Mouse (Mus musculus) cortical plate, adult 2 months (tissue): ENCODE data around the gene Cry1. TPM values are rescaled to one million over a fixed set of nuclear protein-coding genes. Genes with fewer than 3 reads are reported as not detected.
A peak's percentile ranks its signal among the peaks of the same experiment; 100 is the strongest.

Experiments used
- H3K27ac ChIP-seq: fragments of 200-500 bp; 2 replicates; pipeline ENCODE4 v1.5.1; 2012; ENCODE audit warnings: low read length, control low read depth, inconsistent platforms; ENCODE audit not compliant: insufficient read depth
- H3K4me1 ChIP-seq: fragments of 200-500 bp; 2 replicates; pipeline ENCODE4 v1.6.1; 2011; ENCODE audit warnings: low read length; ENCODE audit not compliant: control insufficient read depth, insufficient read depth
- H3K4me3 ChIP-seq: fragments of 200-500 bp; 2 replicates; pipeline ENCODE4 v1.5.1; 2011; ENCODE audit warnings: mild to moderate bottlenecking, low read length, control low read depth; ENCODE audit not compliant: insufficient read depth
- CTCF ChIP-seq: fragments of 200-500 bp; IDR thresholded peaks from 2 replicates; pipeline ENCODE4 v1.5.1; 2011; ENCODE audit warnings: mild to moderate bottlenecking, control low read depth, low read length; ENCODE audit not compliant: insufficient read depth; ENCODE audit errors: extremely low read depth
- POLR2A ChIP-seq: fragments of 200-500 bp; IDR thresholded peaks from 2 replicates; pipeline ENCODE4 v1.6.1; 2011; ENCODE audit warnings: mild to moderate bottlenecking, low read length, control low read depth; ENCODE audit not compliant: insufficient read depth; ENCODE audit errors: extremely low read depth
- polyA plus RNA-seq: library from polyadenylated mRNA; depleted of rRNA; stranded (reverse); fragments of >200 nt; gene quantifications from 2 replicates; pipeline ENCODE4 v1.2.3, GENCODE M21; 2012; rRNA removed

The Cry1 gene
- polyA plus RNA-seq, 1 experiment = 13.6 TPM

DNA sequence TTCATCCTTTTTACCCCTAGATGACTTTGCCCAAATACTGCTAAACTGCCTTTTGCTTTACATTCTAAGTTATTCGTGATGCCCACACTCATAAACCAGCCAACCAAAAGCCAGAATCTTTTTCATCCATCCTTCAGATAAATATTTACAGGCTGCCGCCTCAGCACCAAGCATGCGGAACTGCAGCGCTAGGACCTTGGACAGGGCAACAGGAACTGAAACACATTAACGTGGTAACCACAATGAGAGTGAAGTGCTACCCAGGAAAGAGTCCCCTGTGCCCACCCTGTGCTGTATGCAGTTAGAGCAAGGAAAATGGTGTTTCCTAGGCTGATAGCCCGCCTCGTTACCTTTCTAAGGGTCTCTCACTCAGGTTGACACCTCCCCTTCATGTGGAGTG lies 56.4 kb downstream of the Cry1 start:
- H3K4me1 ChIP-seq = peaks cover 2% of the 10 kb centered on the region; the same call in 1 of the 2 replicates
- H3K27ac ChIP-seq = no peak overlapping the region
- peak overlapping the region; percentile 85; the same call in 1 of the 2 replicates for H3K4me3 ChIP-seq
- TF ChIP-seq CTCF = no peak
- no peak for TF ChIP-seq POLR2A

- H3K4me1 ChIP-seq = peaks cover 2% of the 10 kb centered on the region; the same call in 1 of the 2 replicates
- peak within 1 kb of the TSS; percentile 85 for H3K4me3 ChIP-seq
- H3K27ac ChIP-seq = 0 out of 2 replicates have a peak within 1 kb of the TSS, but pooled peaks have one; percentile 20
- peak; percentile 54; the same call in 1 of the 2 replicates for TF ChIP-seq POLR2A
- no peak for TF ChIP-seq CTCF
Observed at GRCm38 (mm10) chr10:85127395-85128287, 57.2 kb downstream of the Cry1 start, which contains the start of gene Mterf2. Mterf2 (minus strand) TSS chr10:85128027.

- Histone ChIP-seq H3K4me1 (peaks cover 2% of the 10 kb centered on the region; the same call in 1 of the 2 replicates), H3K27ac (no peak overlapping the region), H3K4me3 (no peak overlapping the region)
- TF ChIP-seq CTCF (no peak), POLR2A (no peak)
Observed at GRCm38 (mm10) chr10:85125184-85125583, 59.7 kb downstream of the Cry1 start.

DNA sequence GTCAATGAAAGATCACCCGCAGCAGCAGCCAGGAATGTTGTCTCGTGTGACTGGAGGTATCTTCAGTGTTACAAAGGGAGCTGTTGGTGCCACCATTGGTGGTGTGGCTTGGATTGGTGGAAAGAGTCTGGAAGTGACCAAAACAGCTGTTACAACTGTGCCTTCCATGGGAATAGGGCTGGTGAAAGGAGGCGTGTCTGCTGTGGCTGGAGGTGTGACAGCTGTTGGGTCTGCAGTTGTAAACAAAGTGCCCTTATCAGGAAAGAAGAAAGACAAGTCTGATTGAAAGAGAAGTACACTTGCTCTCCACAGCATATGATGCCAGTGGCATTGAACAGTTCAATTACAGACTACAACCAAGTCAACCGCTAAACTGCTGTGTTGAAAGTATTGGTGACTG lies 70.5 kb downstream of the Cry1 start:
- no peak overlapping the region for H3K4me3 ChIP-seq
- TF ChIP-seq CTCF (no peak), POLR2A (no peak)
- H3K4me1 ChIP-seq = no peaks in the 10 kb centered on the region
- H3K27ac ChIP-seq = no peak overlapping the region

DNA sequence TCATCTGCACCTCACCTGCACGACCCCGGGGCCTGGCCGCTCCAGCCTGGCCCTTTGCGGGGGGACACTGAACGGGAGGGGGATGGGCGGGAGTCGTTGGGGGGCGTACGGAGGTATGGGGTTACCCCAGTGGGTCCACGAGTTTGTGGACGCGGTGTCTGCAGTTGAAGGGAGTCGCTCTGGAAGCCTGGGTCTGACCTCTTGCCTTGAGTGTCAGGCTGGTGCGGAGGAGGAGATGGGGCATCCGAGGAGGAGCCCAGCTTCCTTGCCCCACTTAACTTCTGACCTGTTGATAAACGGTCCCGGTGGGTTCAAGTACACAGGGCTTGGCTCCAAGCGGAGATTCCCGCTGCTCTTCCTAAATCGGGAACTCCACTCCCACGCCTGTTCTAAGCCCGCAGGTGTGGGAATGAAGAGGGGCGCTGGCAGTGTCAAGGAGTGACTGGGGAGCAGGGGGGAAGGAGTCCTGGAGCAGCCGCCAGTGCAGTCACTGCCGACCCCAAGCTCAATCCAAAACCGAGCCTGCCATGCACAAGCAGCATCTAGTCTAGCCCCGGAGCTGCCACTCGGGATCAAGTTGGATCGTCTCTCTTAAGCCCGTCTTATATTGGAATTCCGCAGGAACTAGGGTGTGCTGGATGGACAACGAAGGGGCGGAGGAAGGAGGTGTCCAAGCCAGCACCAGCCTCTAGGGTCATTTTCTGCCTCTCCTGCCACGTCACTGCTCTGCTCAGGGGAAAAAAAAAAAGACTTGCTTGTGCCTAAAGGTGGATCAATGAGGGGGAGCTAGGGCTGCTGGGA lies 81.6 kb downstream of the Cry1 start:
- H3K27ac ChIP-seq = peak overlapping the region; percentile 97
- no peaks in the 10 kb centered on the region; the same call in 1 of the 2 replicates for H3K4me1 ChIP-seq
- TF ChIP-seq POLR2A (no peak), CTCF (no peak)
- H3K4me3 ChIP-seq = peak overlapping the region; percentile 99

GRCm38 (mm10) chr10:85102247-85103084 lies 82.4 kb downstream of the Cry1 start, which contains the start of the genes Fhl4 and Tmem263:
Fhl4 (minus strand) TSS chr10:85102495.
Tmem263 (plus strand) TSS chr10:85102627.
- TF ChIP-seq POLR2A (peak; percentile 42; the same call in 1 of the 2 replicates), CTCF (no peak)
- peak within 1 kb of the TSS; percentile 99 for H3K4me3 ChIP-seq

DNA sequence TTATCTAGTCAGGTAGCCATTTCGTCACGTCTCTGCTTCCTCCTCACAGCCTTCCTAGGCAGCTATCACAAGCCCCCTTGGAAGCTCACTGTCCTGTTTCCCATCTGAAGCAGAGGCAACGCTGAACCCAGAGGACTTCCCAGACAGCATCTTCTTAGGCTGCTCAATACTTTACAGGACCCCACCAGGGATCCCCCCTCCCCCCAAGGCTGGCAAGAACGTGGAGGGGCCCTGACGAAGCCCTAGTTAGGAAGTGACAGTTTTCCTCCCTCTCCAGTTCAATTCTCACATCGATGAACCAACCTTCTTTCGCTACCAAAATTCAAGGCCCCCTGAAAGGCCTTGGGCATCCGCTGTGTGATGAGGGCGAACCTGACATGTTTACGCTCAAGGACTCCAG lies 83.0 kb downstream of the Cry1 start:
- H3K4me1 ChIP-seq = no peaks in the 10 kb centered on the region; the same call in 1 of the 2 replicates
- H3K4me3 ChIP-seq = peak overlapping the region; percentile 99
- H3K27ac ChIP-seq = peak overlapping the region; percentile 60; the same call in 1 of the 2 replicates
- TF ChIP-seq CTCF (no peak), POLR2A (no peak)

More at GRCm38 (mm10) chr10:85102247-85103084, 82.4 kb downstream of the Cry1 start, which contains the start of the genes Fhl4 and Tmem263:
- H3K27ac ChIP-seq = peak within 1 kb of the TSS; percentile 97
- no peaks in the 10 kb centered on the region; the same call in 1 of the 2 replicates for H3K4me1 ChIP-seq

Other genes with a start within 250 kb of the Cry1 start
- gene Fhl4, start 82.6 kb downstream of the Cry1 start, polyA plus RNA-seq = 0.84 and 0.85 TPM in 2 replicates
- 16.0 and 16.6 TPM in 2 replicates for gene Tmem263, start 82.4 kb downstream of the Cry1 start, polyA plus RNA-seq
- 20.6 and 23.6 TPM in 2 replicates for gene Mterf2, start 57.0 kb downstream of the Cry1 start, polyA plus RNA-seq
- gene Btbd11, start 201.8 kb upstream of the Cry1 start, polyA plus RNA-seq = 20.7 and 22.3 TPM in 2 replicates